Mouse (Mus musculus): ENCODE results near the gene Lyar. TPM values are rescaled to one million over a fixed set of nuclear protein-coding genes. Genes with fewer than 3 reads are reported as not detected.

Lyar gene
- polyA plus RNA-seq (2014; fragmentation: Nextera tagmentation; extraction: Ambion mirVana): 134 and 156 TPM in 2 replicates

GRCm38 (mm10) chr5:38220328-38220912 is at the start of gene Lyar, which contains the start of gene Zbtb49:
Gene Lyar, plus strand, starts transcription at chr5:38220470.
Gene Zbtb49, minus strand, starts transcription at chr5:38220457.
- peak within 1 kb of the TSS; percentile 87 for H3K9ac ChIP-seq (ENCODE audit: low read depth, low read length)
- WGBS: under 1% methylated on average over 52 of the region's 55 CpGs
- H3K4me2 ChIP-seq (replicated peaks; ENCODE audit: low read depth, low read length): peak within 1 kb of the TSS; percentile 84
- H3K36me3 ChIP-seq (ENCODE audit: control insufficient read depth, insufficient read depth, low read length): peaks cover 27% of the 10 kb centered on the region
- H3K9me3 ChIP-seq (ENCODE audit: control insufficient read depth, low read length): no peaks in the 10 kb centered on the region
- no peaks in the 10 kb centered on the region for H3K27me3 ChIP-seq (ENCODE audit: control insufficient read depth, insufficient read depth, low read length)
- peak; percentile 93 for ATAC-seq (ENCODE audit: low FRiP score, low TSS enrichment)
- 0 out of 2 replicates have a peak within 1 kb of the TSS, but pooled peaks have one; percentile 19 for H3K27ac ChIP-seq (ENCODE audit: low read depth, low read length)
- peak within 1 kb of the TSS; percentile 95 for H3K4me3 ChIP-seq (ENCODE audit: low read length)
- peaks cover 16% of the 10 kb centered on the region for H3K4me1 ChIP-seq (ENCODE audit: control insufficient read depth, insufficient read depth, low read length)

GRCm38 (mm10) chr5:38173766-38174165 is 46.5 kb upstream of the Lyar start:
- no peak overlapping the region for H3K9ac ChIP-seq (ENCODE audit: low read depth, low read length)
- H3K36me3 ChIP-seq (ENCODE audit: control insufficient read depth, insufficient read depth, low read length): no peaks in the 10 kb centered on the region
- no peak overlapping the region for H3K27ac ChIP-seq (ENCODE audit: low read depth, low read length)
- no peak for ATAC-seq (ENCODE audit: low FRiP score, low TSS enrichment)
- H3K27me3 ChIP-seq (ENCODE audit: control insufficient read depth, insufficient read depth, low read length): no peaks in the 10 kb centered on the region
- H3K9me3 ChIP-seq (ENCODE audit: control insufficient read depth, low read length): 0 out of 2 replicates have a peak, but pooled peaks cover 4% of the 10 kb centered on the region
- no peaks in the 10 kb centered on the region for H3K4me1 ChIP-seq (ENCODE audit: control insufficient read depth, insufficient read depth, low read length)
- H3K4me3 ChIP-seq (ENCODE audit: low read length): no peak overlapping the region
- no peak overlapping the region for H3K4me2 ChIP-seq (replicated peaks; ENCODE audit: low read depth, low read length)
- 44% methylated on average over 5 of the region's 5 CpGs for WGBS

DNA sequence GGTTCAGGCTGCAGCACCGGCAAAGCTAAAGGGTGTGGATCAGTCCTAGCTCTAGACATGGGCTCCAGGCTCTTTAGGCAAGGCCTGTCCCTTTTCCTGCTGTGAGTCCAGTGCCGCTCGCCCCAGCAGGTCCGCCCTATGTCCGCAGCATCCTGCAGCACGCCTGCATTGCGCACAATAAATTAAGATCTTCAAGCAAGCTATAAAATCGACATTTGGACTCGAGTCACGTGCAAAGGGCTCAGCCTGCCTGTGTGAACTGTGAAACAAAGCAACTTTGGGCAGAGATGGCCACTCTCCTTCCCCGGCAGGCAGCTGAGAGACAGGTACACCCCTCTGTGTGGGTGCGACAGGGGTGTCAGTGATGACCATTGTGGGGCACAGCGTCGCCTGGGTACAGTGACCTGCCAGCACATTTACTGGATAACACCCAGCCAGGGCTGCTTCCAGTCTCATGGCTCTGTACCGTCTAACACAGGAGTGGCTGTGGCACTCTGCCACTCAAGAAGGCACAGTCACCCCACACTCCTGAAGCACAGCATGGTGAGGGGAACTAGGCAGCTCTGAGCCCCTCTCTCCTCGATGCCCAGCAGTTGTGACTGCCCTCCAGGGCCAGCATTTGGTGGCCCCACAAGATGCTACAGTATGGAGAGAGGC is 45.9 kb upstream of the Lyar start:
- Histone ChIP-seq H3K4me3 (ENCODE audit: low read length) (no peak overlapping the region), H3K27me3 (ENCODE audit: control insufficient read depth, insufficient read depth, low read length) (no peaks in the 10 kb centered on the region), H3K27ac (ENCODE audit: low read depth, low read length) (no peak overlapping the region), H3K4me1 (ENCODE audit: control insufficient read depth, insufficient read depth, low read length) (no peaks in the 10 kb centered on the region), H3K4me2 (replicated peaks; ENCODE audit: low read depth, low read length) (no peak overlapping the region), H3K9me3 (ENCODE audit: control insufficient read depth, low read length) (0 out of 2 replicates have a peak, but pooled peaks cover 4% of the 10 kb centered on the region), H3K9ac (ENCODE audit: low read depth, low read length) (no peak overlapping the region), H3K36me3 (ENCODE audit: control insufficient read depth, insufficient read depth, low read length) (no peaks in the 10 kb centered on the region)
- ATAC-seq (ENCODE audit: low FRiP score, low TSS enrichment): no peak
- 73% methylated on average over 16 of the region's 16 CpGs for WGBS

DNA sequence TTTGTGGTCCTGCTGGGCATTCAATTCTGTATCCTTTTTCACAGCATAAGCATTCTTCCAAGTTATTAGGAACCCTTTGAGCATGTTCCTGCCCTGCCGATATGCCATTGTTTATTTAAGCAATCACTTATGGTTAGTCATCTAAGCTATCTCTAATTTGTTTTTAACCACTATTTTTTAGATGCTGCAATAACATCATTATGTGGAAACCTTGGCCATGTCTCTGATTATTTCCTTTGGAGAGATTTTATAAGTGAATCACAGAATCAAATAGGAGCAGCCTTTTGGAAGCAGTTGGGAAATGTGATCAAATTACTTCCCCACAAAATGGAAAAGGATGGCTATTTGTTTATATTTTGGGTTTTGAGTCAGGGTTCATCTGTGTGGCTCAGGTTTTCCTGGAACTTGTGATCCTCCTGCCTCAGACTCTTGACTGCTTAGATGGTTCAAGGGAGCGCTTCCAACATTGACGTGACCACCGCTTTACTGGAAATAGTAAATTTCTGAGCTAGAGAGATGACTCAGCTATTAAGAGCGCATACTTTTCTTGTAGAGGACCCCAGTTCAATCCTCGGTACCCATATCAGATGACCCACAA is 35.5 kb upstream of the Lyar start:
- WGBS: 82% methylated on average over 6 of the region's 6 CpGs
- no peaks in the 10 kb centered on the region; the same call in 1 of the 2 replicates for H3K27me3 ChIP-seq (ENCODE audit: control insufficient read depth, insufficient read depth, low read length)
- H3K9me3 ChIP-seq (ENCODE audit: control insufficient read depth, low read length): no peaks in the 10 kb centered on the region
- no peaks in the 10 kb centered on the region for H3K36me3 ChIP-seq (ENCODE audit: control insufficient read depth, insufficient read depth, low read length)
- H3K4me3 ChIP-seq (ENCODE audit: low read length): no peak overlapping the region
- no peak overlapping the region for H3K4me2 ChIP-seq (replicated peaks; ENCODE audit: low read depth, low read length)
- no peak overlapping the region for H3K9ac ChIP-seq (ENCODE audit: low read depth, low read length)
- ATAC-seq (ENCODE audit: low FRiP score, low TSS enrichment): no peak
- H3K27ac ChIP-seq (ENCODE audit: low read depth, low read length): no peak overlapping the region
- no peaks in the 10 kb centered on the region for H3K4me1 ChIP-seq (ENCODE audit: control insufficient read depth, insufficient read depth, low read length)

- H3K4me2 ChIP-seq (replicated peaks; ENCODE audit: low read depth, low read length): no peak overlapping the region
- no peaks in the 10 kb centered on the region for H3K4me1 ChIP-seq (ENCODE audit: control insufficient read depth, insufficient read depth, low read length)
- no peak for ATAC-seq (ENCODE audit: low FRiP score, low TSS enrichment)
- no peaks in the 10 kb centered on the region; the same call in 1 of the 2 replicates for H3K27me3 ChIP-seq (ENCODE audit: control insufficient read depth, insufficient read depth, low read length)
- H3K9ac ChIP-seq (ENCODE audit: low read depth, low read length): no peak overlapping the region
- H3K36me3 ChIP-seq (ENCODE audit: control insufficient read depth, insufficient read depth, low read length): no peaks in the 10 kb centered on the region
- no peak overlapping the region for H3K27ac ChIP-seq (ENCODE audit: low read depth, low read length)
- WGBS: 84% methylated on average over 2 of the region's 2 CpGs
- H3K4me3 ChIP-seq (ENCODE audit: low read length): no peak overlapping the region
- H3K9me3 ChIP-seq (ENCODE audit: control insufficient read depth, low read length): no peaks in the 10 kb centered on the region
These were observed 33.3 kb upstream of the Lyar start for GRCm38 (mm10) chr5:38187006-38187405.

DNA sequence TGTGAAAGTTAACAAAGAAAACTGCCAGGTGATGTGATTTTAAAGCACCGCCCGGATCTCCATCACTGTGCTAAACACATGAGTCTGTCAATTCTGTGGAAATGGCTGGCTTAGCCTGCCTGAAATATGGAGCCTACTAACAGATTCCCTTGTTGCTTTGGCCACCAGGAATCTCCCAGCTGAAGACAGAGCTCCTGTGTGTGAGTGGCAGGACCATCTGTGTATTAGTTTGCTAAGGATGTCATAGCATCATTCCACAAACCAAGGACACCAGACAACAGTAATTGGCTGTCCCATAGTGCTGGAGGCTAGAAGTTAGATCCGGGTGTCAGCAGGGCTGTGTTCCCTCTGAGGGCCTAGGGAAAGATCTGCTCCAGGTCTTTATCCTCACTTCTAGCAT is 29.4 kb upstream of the Lyar start:
- H3K4me2 ChIP-seq (replicated peaks; ENCODE audit: low read depth, low read length): no peak overlapping the region
- H3K9me3 ChIP-seq (ENCODE audit: control insufficient read depth, low read length): no peaks in the 10 kb centered on the region
- no peaks in the 10 kb centered on the region; the same call in 1 of the 2 replicates for H3K27me3 ChIP-seq (ENCODE audit: control insufficient read depth, insufficient read depth, low read length)
- no peak overlapping the region for H3K27ac ChIP-seq (ENCODE audit: low read depth, low read length)
- no peak overlapping the region for H3K4me3 ChIP-seq (ENCODE audit: low read length)
- H3K36me3 ChIP-seq (ENCODE audit: control insufficient read depth, insufficient read depth, low read length): no peaks in the 10 kb centered on the region
- no peak overlapping the region for H3K9ac ChIP-seq (ENCODE audit: low read depth, low read length)
- WGBS: 89% methylated on average over 3 of the region's 3 CpGs
- no peaks in the 10 kb centered on the region for H3K4me1 ChIP-seq (ENCODE audit: control insufficient read depth, insufficient read depth, low read length)
- no peak for ATAC-seq (ENCODE audit: low FRiP score, low TSS enrichment)

DNA sequence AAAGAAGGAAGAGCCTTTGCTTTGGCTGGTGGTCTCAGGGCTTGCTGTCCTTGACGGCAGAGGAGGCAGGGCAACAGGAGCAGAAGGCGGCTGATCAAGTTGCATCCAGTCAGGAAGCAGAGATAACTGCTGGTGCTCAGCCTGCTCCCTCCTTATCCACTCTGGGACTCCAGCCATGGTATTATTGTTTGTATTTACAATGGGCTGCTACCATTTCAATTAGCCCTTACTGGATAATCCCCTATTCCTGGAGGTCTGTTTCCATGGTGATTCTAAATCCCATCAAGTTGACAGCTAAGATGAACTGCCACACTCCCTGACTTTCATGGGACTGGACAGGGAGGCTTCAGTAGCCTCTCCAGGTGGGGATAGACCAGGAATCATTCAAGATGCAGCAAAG is 25.3 kb upstream of the Lyar start:
- H3K36me3 ChIP-seq (ENCODE audit: control insufficient read depth, insufficient read depth, low read length): peaks cover 7% of the 10 kb centered on the region; the same call in 1 of the 2 replicates
- H3K27me3 ChIP-seq (ENCODE audit: control insufficient read depth, insufficient read depth, low read length): no peaks in the 10 kb centered on the region
- no peak overlapping the region for H3K27ac ChIP-seq (ENCODE audit: low read depth, low read length)
- no peak for ATAC-seq (ENCODE audit: low FRiP score, low TSS enrichment)
- no peak overlapping the region for H3K4me3 ChIP-seq (ENCODE audit: low read length)
- no peaks in the 10 kb centered on the region for H3K4me1 ChIP-seq (ENCODE audit: control insufficient read depth, insufficient read depth, low read length)
- no peaks in the 10 kb centered on the region for H3K9me3 ChIP-seq (ENCODE audit: control insufficient read depth, low read length)
- 60% methylated on average over 2 of the region's 2 CpGs for WGBS
- H3K4me2 ChIP-seq (replicated peaks; ENCODE audit: low read depth, low read length): no peak overlapping the region
- H3K9ac ChIP-seq (ENCODE audit: low read depth, low read length): no peak overlapping the region

DNA sequence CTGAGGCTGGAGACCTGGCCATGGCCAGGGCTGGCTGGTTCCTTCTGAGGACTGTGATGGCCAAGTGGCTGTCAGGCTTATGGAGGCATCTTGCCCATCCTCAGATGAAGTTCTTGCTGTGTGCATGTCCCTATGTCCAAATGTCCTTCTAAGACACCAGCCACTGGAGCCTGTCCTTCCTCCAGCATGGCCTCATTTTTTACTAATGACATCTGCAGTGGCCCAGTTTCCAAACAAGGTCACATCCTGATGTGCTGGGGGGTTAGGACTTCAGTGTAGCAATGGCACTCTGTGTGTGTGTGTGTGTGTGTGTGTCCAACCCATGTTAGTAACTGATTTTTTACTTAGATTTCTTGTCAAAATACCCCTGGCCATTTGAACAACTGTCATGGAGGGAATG is 24.3 kb upstream of the Lyar start:
- no peak overlapping the region for H3K4me3 ChIP-seq (ENCODE audit: low read length)
- no peak overlapping the region for H3K4me2 ChIP-seq (replicated peaks; ENCODE audit: low read depth, low read length)
- H3K27ac ChIP-seq (ENCODE audit: low read depth, low read length): no peak overlapping the region
- no peak overlapping the region for H3K9ac ChIP-seq (ENCODE audit: low read depth, low read length)
- H3K9me3 ChIP-seq (ENCODE audit: control insufficient read depth, low read length): no peaks in the 10 kb centered on the region
- H3K36me3 ChIP-seq (ENCODE audit: control insufficient read depth, insufficient read depth, low read length): peaks cover 14% of the 10 kb centered on the region; the same call in 1 of the 2 replicates
- no peaks in the 10 kb centered on the region for H3K4me1 ChIP-seq (ENCODE audit: control insufficient read depth, insufficient read depth, low read length)
- no peaks in the 10 kb centered on the region for H3K27me3 ChIP-seq (ENCODE audit: control insufficient read depth, insufficient read depth, low read length)
- ATAC-seq (ENCODE audit: low FRiP score, low TSS enrichment): no peak

Data from kidney, embryonic 14.5 days (tissue).